Mouse (Mus musculus) lung, adult 2 months (tissue): ENCODE data around the gene S100a6.

ENCODE experiments used
- CTCF ChIP-seq: fragments of 200-500 bp; IDR thresholded peaks from 2 replicates; pipeline ENCODE4 v1.5.1; 2011; ENCODE audit warnings: mild to moderate bottlenecking, low read length, control low read depth; ENCODE audit not compliant: insufficient read depth
- POLR2A ChIP-seq: fragments of 200-500 bp; IDR thresholded peaks from 2 replicates; pipeline ENCODE4 v1.6.1; 2011; ENCODE audit warnings: low read depth, mild to moderate bottlenecking, control low read depth, low read length, borderline replicate concordance; ENCODE audit errors: extremely low read depth

DNA sequence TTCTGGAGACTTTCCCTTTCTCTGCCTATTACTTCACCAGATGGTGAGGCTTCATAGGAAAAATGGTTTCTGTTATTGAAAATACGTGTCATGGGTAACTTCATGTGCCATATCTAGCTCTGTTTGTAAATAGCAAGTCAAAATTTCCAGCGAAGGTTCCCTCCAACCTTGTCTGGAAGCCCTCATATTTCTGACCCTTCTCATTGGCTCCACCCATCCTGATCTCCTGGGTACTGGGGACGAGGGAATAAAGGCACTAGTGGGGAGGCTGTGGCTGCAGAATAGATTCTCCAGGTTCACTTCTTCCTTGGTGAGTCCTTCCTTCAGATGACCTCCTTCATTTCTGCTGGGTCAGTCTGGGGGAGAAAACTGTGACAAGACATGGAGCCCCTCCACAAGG is 4.5 kb upstream of the S100a6 start, which contains the start of gene S100a5:
- TF ChIP-seq POLR2A = no peak
- no peak for TF ChIP-seq CTCF
